Mouse (Mus musculus) G1E (cell line): Measurements from ENCODE around the gene Sh2d1b2. TPM values are rescaled to one million over a fixed set of nuclear protein-coding genes. Genes with fewer than 3 reads are reported as not detected.

Experiments
- ATAC-seq: 2 replicates; pipeline ENCODE4 v1.8.0; 2016; ENCODE audit warnings: mild to moderate bottlenecking; ENCODE audit not compliant: insufficient number of reproducible peaks, poor library complexity, low FRiP score, severe bottlenecking; ENCODE audit errors: extremely low read depth
- DNase-seq: peaks from one replicate; pipeline ENCODE4 v3.0.0; 2012; ENCODE audit warnings: low spot score
- H3K27me3 ChIP-seq: 2 replicates; pipeline ENCODE4 v1.6.1; 2012; ENCODE audit warnings: mild to moderate bottlenecking, low read length, inconsistent platforms; ENCODE audit not compliant: insufficient read depth
- H3K36me3 ChIP-seq: replicated peaks from 2 replicates; pipeline ENCODE3; 2012; ENCODE audit warnings: mild to moderate bottlenecking, inconsistent platforms
- H3K4me1 ChIP-seq: 2 replicates; pipeline ENCODE4 v1.6.1; 2012; ENCODE audit warnings: low read depth, low read length, inconsistent platforms, mixed read lengths; ENCODE audit not compliant: insufficient read depth
- H3K4me3 ChIP-seq: 2 replicates; pipeline ENCODE4 v1.5.1; 2012; ENCODE audit warnings: low read depth, mild to moderate bottlenecking, inconsistent platforms, low read length, moderate library complexity, mixed read lengths
- H3K9me3 ChIP-seq: replicated peaks from 2 replicates; pipeline ENCODE4 v1.6.1; 2012; ENCODE audit warnings: inconsistent platforms
- CTCF ChIP-seq: IDR thresholded peaks from 2 replicates; pipeline ENCODE4 v1.5.1; 2012; ENCODE audit warnings: low read depth, low read length, inconsistent platforms, mixed read lengths
- GATA1 ChIP-seq: IDR thresholded peaks from 2 replicates; pipeline ENCODE4 v1.6.1; 2012; ENCODE audit warnings: borderline replicate concordance, low read length, inconsistent platforms, mixed read lengths
- GATA2 ChIP-seq: IDR thresholded peaks from 2 replicates; pipeline ENCODE4 v1.6.1; 2012; ENCODE audit warnings: low read depth, low read length, inconsistent platforms, borderline replicate concordance
- POLR2AphosphoS5 ChIP-seq: IDR thresholded peaks from 2 replicates; pipeline ENCODE4 v1.6.1; 2012; ENCODE audit warnings: low read depth, low read length, inconsistent platforms; ENCODE audit not compliant: insufficient replicate concordance
- TAL1 ChIP-seq: conservative IDR thresholded peaks from 2 replicates; pipeline ENCODE4 v1.6.1; 2012; ENCODE audit warnings: low read depth, low read length, inconsistent platforms, mixed read lengths
- polyA plus RNA-seq: library from polyadenylated mRNA; stranded (reverse); fragments of >175 nt; gene quantifications from 2 replicates; pipeline ENCODE4 v1.2.3, GENCODE M21; 2012
- total RNA-seq, 2 experiments: library from RNA; stranded (forward) in 1 of 2; stranded (reverse) in 1 of 2; fragments of 200-1000 nt in 1 of 2; fragments of >200 nt in 1 of 2; fragmentation: Nextera tagmentation in 1 of 2; gene quantifications; 2 replicates each; pipeline ENCODE4 v1.2.3; 2014 to 2017

Gene Sh2d1b2
- total and polyA plus RNA-seq, 3 experiments: 0.16 TPM; not detected in 2

GRCm38 (mm10) chr1:170293257-170293656, 60.7 kb downstream of the Sh2d1b2 start:
- TF ChIP-seq CTCF (no peak), POLR2AphosphoS5 (no peak), GATA1 (no peak), GATA2 (no peak), TAL1 (no peak)
- no peak for DNase-seq
- no peak overlapping the region for H3K4me3 ChIP-seq
- H3K4me1 ChIP-seq: no peaks in the 10 kb centered on the region
- peaks cover 5% of the 10 kb centered on the region for H3K27me3 ChIP-seq
- no peaks in the 10 kb centered on the region for H3K36me3 ChIP-seq
- no peaks in the 10 kb centered on the region for H3K9me3 ChIP-seq
- ATAC-seq: no peak

GRCm38 (mm10) chr1:170294786-170295570, 62.4 kb downstream of the Sh2d1b2 start:
- H3K36me3 ChIP-seq: no peaks in the 10 kb centered on the region
- no peak overlapping the region for H3K4me3 ChIP-seq
- H3K9me3 ChIP-seq: no peaks in the 10 kb centered on the region
- H3K4me1 ChIP-seq: no peaks in the 10 kb centered on the region
- DNase-seq (no peak), ATAC-seq (no peak)
- H3K27me3 ChIP-seq: peaks cover 10% of the 10 kb centered on the region
- no peak for TF ChIP-seq POLR2AphosphoS5
- no peak for TF ChIP-seq GATA2
- TF ChIP-seq TAL1: no peak
- no peak for TF ChIP-seq CTCF

- Histone ChIP-seq H3K4me3 (no peak overlapping the region), H3K4me1 (no peaks in the 10 kb centered on the region), H3K36me3 (no peaks in the 10 kb centered on the region), H3K27me3 (peaks cover 11% of the 10 kb centered on the region), H3K9me3 (no peaks in the 10 kb centered on the region)
- TF ChIP-seq GATA2 (no peak), GATA1 (no peak), TAL1 (no peak), POLR2AphosphoS5 (no peak), CTCF (no peak)
- DNase-seq (no peak), ATAC-seq (no peak)
These were observed 66.9 kb downstream of the Sh2d1b2 start for GRCm38 (mm10) chr1:170299496-170299895.

GRCm38 (mm10) chr1:170301686-170302085, 69.1 kb downstream of the Sh2d1b2 start:
- TF ChIP-seq GATA1: no peak
- no peak for TF ChIP-seq TAL1
- TF ChIP-seq POLR2AphosphoS5: no peak
- no peak for DNase-seq
- Histone ChIP-seq H3K27me3 (peaks cover 7% of the 10 kb centered on the region; the same call in 1 of the 2 replicates), H3K36me3 (no peaks in the 10 kb centered on the region), H3K4me3 (no peak overlapping the region), H3K9me3 (no peaks in the 10 kb centered on the region), H3K4me1 (no peaks in the 10 kb centered on the region)
- ATAC-seq: no peak

GRCm38 (mm10) chr1:170302456-170302855, 69.9 kb downstream of the Sh2d1b2 start:
- DNase-seq: no peak
- ATAC-seq: no peak
- Histone ChIP-seq H3K36me3 (no peaks in the 10 kb centered on the region), H3K9me3 (no peaks in the 10 kb centered on the region), H3K4me3 (no peak overlapping the region), H3K27me3 (peaks cover 7% of the 10 kb centered on the region; the same call in 1 of the 2 replicates), H3K4me1 (no peaks in the 10 kb centered on the region)
- no peak for TF ChIP-seq TAL1
- no peak for TF ChIP-seq GATA2
- TF ChIP-seq POLR2AphosphoS5: no peak
- TF ChIP-seq CTCF: no peak
- TF ChIP-seq GATA1: no peak

GRCm38 (mm10) chr1:170303103-170303502, 70.6 kb downstream of the Sh2d1b2 start:
- Histone ChIP-seq H3K4me3 (no peak overlapping the region), H3K4me1 (no peaks in the 10 kb centered on the region), H3K27me3 (peaks cover 7% of the 10 kb centered on the region; the same call in 1 of the 2 replicates), H3K9me3 (no peaks in the 10 kb centered on the region), H3K36me3 (no peaks in the 10 kb centered on the region)
- TF ChIP-seq CTCF: no peak
- no peak for TF ChIP-seq POLR2AphosphoS5
- TF ChIP-seq GATA2: no peak
- ATAC-seq: no peak
- no peak for DNase-seq

Other genes starting within 250 kb of the Sh2d1b2 start
- gene Ddr2, start 122.0 kb upstream of the Sh2d1b2 start, total RNA-seq (2014; fragmentation: Nextera tagmentation): 0.08 TPM in 1 of 2 replicates, not detected in the other
- gene Ddr2, start 122.0 kb upstream of the Sh2d1b2 start, total RNA-seq (2017): 0.05 and 0.17 TPM in 2 replicates
- not detected in 2 replicates for gene Ddr2, start 122.0 kb upstream of the Sh2d1b2 start, polyA plus RNA-seq
- 167 and 171 TPM in 2 replicates for gene Uap1, start 57.8 kb upstream of the Sh2d1b2 start, total RNA-seq (2014; fragmentation: Nextera tagmentation)
- 530 and 570 TPM in 2 replicates for gene Uap1, start 57.8 kb upstream of the Sh2d1b2 start, total RNA-seq (2017)
- 16.7 and 24.1 TPM in 2 replicates for gene Uap1, start 57.8 kb upstream of the Sh2d1b2 start, polyA plus RNA-seq
- gene Uhmk1, start 17.4 kb upstream of the Sh2d1b2 start, total RNA-seq (2014; fragmentation: Nextera tagmentation): 85.0 and 85.1 TPM in 2 replicates
- 70.1 and 86.0 TPM in 2 replicates for gene Uhmk1, start 17.4 kb upstream of the Sh2d1b2 start, total RNA-seq (2017)
- gene Uhmk1, start 17.4 kb upstream of the Sh2d1b2 start, polyA plus RNA-seq: 2.5 and 3.3 TPM in 2 replicates
- not detected in 2 replicates for gene Sh2d1b1, start 44.6 kb downstream of the Sh2d1b2 start, total RNA-seq (2014; fragmentation: Nextera tagmentation)
- 0.06 and 0.16 TPM in 2 replicates for gene Sh2d1b1, start 44.6 kb downstream of the Sh2d1b2 start, total RNA-seq (2017)
- gene Sh2d1b1, start 44.6 kb downstream of the Sh2d1b2 start, polyA plus RNA-seq: not detected in 2 replicates
- gene Gm7694, start 73.6 kb downstream of the Sh2d1b2 start, total RNA-seq (2014; fragmentation: Nextera tagmentation): 2.3 and 2.7 TPM in 2 replicates
- gene Gm7694, start 73.6 kb downstream of the Sh2d1b2 start, total RNA-seq (2017): 0.41 and 0.76 TPM in 2 replicates
- gene Gm7694, start 73.6 kb downstream of the Sh2d1b2 start, polyA plus RNA-seq: 0.37 and 0.79 TPM in 2 replicates
- gene Spata46, start 76.1 kb downstream of the Sh2d1b2 start, total RNA-seq (2014; fragmentation: Nextera tagmentation): not detected in 2 replicates
- gene Spata46, start 76.1 kb downstream of the Sh2d1b2 start, total RNA-seq (2017): not detected in 2 replicates
- not detected in 2 replicates for gene Spata46, start 76.1 kb downstream of the Sh2d1b2 start, polyA plus RNA-seq